Mouse (Mus musculus): ENCODE measurements around the gene Ecpas. TPM values are rescaled to one million over a fixed set of nuclear protein-coding genes. Genes with fewer than 3 reads are reported as not detected.

The Ecpas gene
- polyA plus RNA-seq, 1 experiment from 2014 or later, result 43.7 TPM

- no peak within 1 kb of the TSS for H3K4me2 ChIP-seq (replicated peaks)
- no peak within 1 kb of the TSS for H3K4me3 ChIP-seq
- ATAC-seq (ENCODE audit: low FRiP score), result no peak
- no peaks in the 10 kb centered on the region for H3K36me3 ChIP-seq
- H3K27me3 ChIP-seq, result no peaks in the 10 kb centered on the region
- H3K27ac ChIP-seq, result no peak within 1 kb of the TSS
- H3K9ac ChIP-seq, result no peak within 1 kb of the TSS
- no peaks in the 10 kb centered on the region for H3K4me1 ChIP-seq
- no peaks in the 10 kb centered on the region for H3K9me3 ChIP-seq (replicated peaks)
Measured at GRCm38 (mm10) chr4:58787616-58788015, 124.9 kb downstream of the Ecpas start, which contains the start of gene Olfr267. Olfr267 (minus strand) TSS chr4:58787716.

- Histone ChIP-seq H3K4me1 (no peaks in the 10 kb centered on the region), H3K4me2 (replicated peaks) (no peak overlapping the region), H3K4me3 (no peak overlapping the region), H3K9me3 (replicated peaks) (no peaks in the 10 kb centered on the region), H3K36me3 (no peaks in the 10 kb centered on the region), H3K27ac (no peak overlapping the region), H3K27me3 (no peaks in the 10 kb centered on the region), H3K9ac (no peak overlapping the region)
- no peak for ATAC-seq (ENCODE audit: low FRiP score)
- WGBS, result 82% methylated on average over 3 of the region's 3 CpGs
Measured at GRCm38 (mm10) chr4:58786659-58787058, 125.9 kb downstream of the Ecpas start.

- H3K9me3 ChIP-seq (replicated peaks), result no peaks in the 10 kb centered on the region
- no peaks in the 10 kb centered on the region for H3K4me1 ChIP-seq
- WGBS, result 84% methylated on average over 3 of the region's 3 CpGs
- no peak overlapping the region for H3K9ac ChIP-seq
- no peak for ATAC-seq (ENCODE audit: low FRiP score)
- H3K4me2 ChIP-seq (replicated peaks), result no peak overlapping the region
- H3K27me3 ChIP-seq, result no peaks in the 10 kb centered on the region
- H3K36me3 ChIP-seq, result no peaks in the 10 kb centered on the region
- no peak overlapping the region for H3K27ac ChIP-seq
- H3K4me3 ChIP-seq, result no peak overlapping the region
Measured at GRCm38 (mm10) chr4:58763417-58763816, 149.1 kb downstream of the Ecpas start.

GRCm38 (mm10) chr4:58749510-58749909 is 163.0 kb downstream of the Ecpas start:
- H3K4me2 ChIP-seq (replicated peaks), result no peak overlapping the region
- H3K4me3 ChIP-seq, result no peak overlapping the region
- no peak for ATAC-seq (ENCODE audit: low FRiP score)
- no peak overlapping the region for H3K27ac ChIP-seq
- 58% methylated on average over 2 of the region's 2 CpGs for WGBS
- H3K36me3 ChIP-seq, result no peaks in the 10 kb centered on the region
- no peaks in the 10 kb centered on the region for H3K4me1 ChIP-seq
- H3K9ac ChIP-seq, result no peak overlapping the region
- no peaks in the 10 kb centered on the region for H3K27me3 ChIP-seq
- no peaks in the 10 kb centered on the region for H3K9me3 ChIP-seq (replicated peaks)

GRCm38 (mm10) chr4:58749101-58749500 is 163.4 kb downstream of the Ecpas start:
- Histone ChIP-seq H3K36me3 (no peaks in the 10 kb centered on the region), H3K4me2 (replicated peaks) (0 out of 2 replicates have a peak overlapping the region, but pooled peaks have one; percentile 11), H3K27me3 (no peaks in the 10 kb centered on the region), H3K9ac (no peak overlapping the region), H3K27ac (no peak overlapping the region), H3K9me3 (replicated peaks) (no peaks in the 10 kb centered on the region), H3K4me3 (no peak overlapping the region), H3K4me1 (no peaks in the 10 kb centered on the region)
- ATAC-seq (ENCODE audit: low FRiP score), result no peak
- WGBS, result 44% methylated on average over 10 of the region's 10 CpGs

Other genes with a start within 250 kb of the Ecpas start
- gene Olfr267, start 125.0 kb downstream of the Ecpas start, polyA plus RNA-seq (2016; fragmentation: Nextera tagmentation; extraction: Ambion mirVana), result 0.14 TPM in 1 of 2 replicates, not detected in the other
- 1.1 TPM in 2 replicates for gene Zkscan16, start 30.9 kb upstream of the Ecpas start, polyA plus RNA-seq (2016; fragmentation: Nextera tagmentation; extraction: Ambion mirVana)
- gene Ptgr1, start 74.4 kb upstream of the Ecpas start, polyA plus RNA-seq (2016; fragmentation: Nextera tagmentation; extraction: Ambion mirVana), result 15.0 and 15.5 TPM in 2 replicates
- gene Dnajc25, start 82.3 kb upstream of the Ecpas start, polyA plus RNA-seq (2016; fragmentation: Nextera tagmentation; extraction: Ambion mirVana), result 7.5 and 8.6 TPM in 2 replicates
- gene Gm20503, start 90.5 kb upstream of the Ecpas start, polyA plus RNA-seq (2016; fragmentation: Nextera tagmentation; extraction: Ambion mirVana), result 11.7 and 14.6 TPM in 2 replicates
- gene Gng10, start 122.3 kb upstream of the Ecpas start, polyA plus RNA-seq (2016; fragmentation: Nextera tagmentation; extraction: Ambion mirVana), result 107 and 125 TPM in 2 replicates
- not detected in 2 replicates for gene AI481877, start 226.2 kb upstream of the Ecpas start, polyA plus RNA-seq (2016; fragmentation: Nextera tagmentation; extraction: Ambion mirVana)

Measured in hindbrain, embryonic 12.5 days (tissue).